In genomic region chr6:114676091-114676490, GRCm38 (mm10) we compare ENCODE assay signal across 23 mouse cellular contexts. TPM values are rescaled to one million over a fixed set of nuclear protein-coding genes. Genes with fewer than 3 reads are reported as not detected.
DNase-seq lines count a peak whose midpoint lies in the region.
"Had no signal": no experiment of that assay in that cellular context is flagged by ENCODE, and none has a peak within 500 bp of the region (broad histone marks: within the 10 kb centered on the region; RNA-seq: fewer than 3 reads in every experiment).

No protein-coding gene starts in this region.

- H3K27ac ChIP-seq in heart, embryonic 10.5 days = no peak overlapping the region
- H3K27ac ChIP-seq: forebrain, embryonic 10.5 days; forebrain, embryonic 13.5 days; heart, adult 2 months; hindbrain, embryonic 10.5 days; hindbrain, embryonic 13.5 days; intestine, embryonic 15.5 days had no signal

- H3K4me3 ChIP-seq in heart, embryonic 10.5 days = no peak overlapping the region
- H3K4me3 ChIP-seq: forebrain, embryonic 10.5 days; forebrain, embryonic 13.5 days; heart, adult 2 months; hindbrain, embryonic 10.5 days; hindbrain, embryonic 13.5 days; intestine, embryonic 15.5 days had no signal

- 49% methylated on average over 5 of the region's 5 CpGs for whole genome bisulfite sequencing in heart, embryonic 10.5 days

- no peaks in the 10 kb centered on the region for H3K27me3 ChIP-seq in heart, embryonic 10.5 days (ENCODE audit: insufficient read depth, poor library complexity, severe bottlenecking)
- H3K27me3 ChIP-seq: CH12.LX; hindbrain, embryonic 13.5 days; intestine, embryonic 15.5 days had no signal

- DNase-seq in adrenal gland, adult (ENCODE audit: inconsistent age in 2 of 2, low spot score in 1 of 2) = peak; percentile 52 to 65
- no peak for DNase-seq in adrenal gland, postnatal 14 days
- peak; percentile 15 to 33 for DNase-seq in adrenal gland, postnatal 36 days
- DNase-seq in adrenal gland, postnatal 25 days = no peak
- peak; percentile 50 for DNase-seq in NIH3T3 (ENCODE audit: low read depth)
- no peak for DNase-seq in heart, embryonic 10.5 days (ENCODE audit: low spot score)
- DNase-seq: B cell, adult 2 months; cerebellum, adult 11 months; cerebellum, adult 2 months; cerebellum, adult 9-11 months; cerebellum, postnatal 25 days; gastrocnemius, postnatal 10 days; gastrocnemius, postnatal 36 days; heart, adult 2 months; heart, postnatal 36 days; kidney, adult 11 months; kidney, adult 8-10 months had no signal

- no peaks in the 10 kb centered on the region for H3K4me1 ChIP-seq in heart, embryonic 10.5 days
- H3K4me1 ChIP-seq: forebrain, embryonic 10.5 days; forebrain, embryonic 13.5 days; hindbrain, embryonic 13.5 days; intestine, embryonic 15.5 days had no signal

- peaks cover 16% of the 10 kb centered on the region for H3K36me3 ChIP-seq in heart, embryonic 10.5 days
- H3K36me3 ChIP-seq: intestine, embryonic 15.5 days had no signal

- no peaks in the 10 kb centered on the region for H3K9me3 ChIP-seq in heart, embryonic 10.5 days
- H3K9me3 ChIP-seq: intestine, embryonic 15.5 days had no signal

RNA-seq across cellular contexts. Expression of gene Atg7, which starts 33.2 kb away (rescaled TPM):
- total RNA-seq in adrenal gland, postnatal 14 days (2021) = 27.4 and 31.9 TPM in 2 replicates
- 10 to 100 TPM; 28.4 to 31.7 TPM for total RNA-seq in adrenal gland, postnatal 36 days (2021)
- total RNA-seq in adrenal gland, postnatal 25 days (2021) = 27.6 and 41.2 TPM in 2 replicates
- 18.7 and 19.8 TPM in 2 replicates for polyA plus RNA-seq in heart, embryonic 10.5 days (2016; fragmentation: Nextera tagmentation; extraction: Ambion mirVana)

Comparison
In these comparisons a context has a peak if more than half of its experiments do, and no peak if none do; other contexts are left out.
1. DNase-seq: peak in adrenal gland, adult (2 of 2), adrenal gland, postnatal 36 days (2 of 2) and NIH3T3 (single experiment); none in adrenal gland, postnatal 14 days (single experiment), adrenal gland, postnatal 25 days (single experiment) and heart, embryonic 10.5 days (single experiment).